Mouse (Mus musculus): ENCODE measurements around the gene Ctsh.

- TF ChIP-seq CTCF (IDR thresholded peaks at IDR 0.05; ENCODE audit: control insufficient read depth, insufficient read depth, insufficient read length) (no peak), USF1 (IDR thresholded peaks at IDR 0.05; ENCODE audit: low read depth) (no peak), CEBPB (IDR thresholded peaks at IDR 0.05; ENCODE audit: low read depth) (no peak), MYOG (IDR thresholded peaks at IDR 0.05; ENCODE audit: control insufficient read depth, extremely low read depth, insufficient read length) (no peak), MAX (IDR thresholded peaks at IDR 0.05) (no peak)
Measured at GRCm38 (mm10) chr9:90020866-90021265, 33.1 kb upstream of the Ctsh start.
